Mouse (Mus musculus): ENCODE measurements around the gene Col8a1. TPM values are rescaled to one million over a fixed set of nuclear protein-coding genes. Genes with fewer than 3 reads are reported as not detected.

Col8a1 gene
- polyA plus RNA-seq, 1 experiment from 2014 or later: 1.3 TPM

GRCm38 (mm10) chr16:57734942-57735341, 19.6 kb downstream of the Col8a1 start:
- Histone ChIP-seq H3K27me3 (replicated peaks; ENCODE audit: insufficient read depth, low read length) (no peaks in the 10 kb centered on the region), H3K9ac (replicated peaks; ENCODE audit: low read depth) (no peak overlapping the region), H3K27ac (ENCODE audit: low read length) (no peak overlapping the region), H3K4me3 (ENCODE audit: low read depth, low read length) (no peak overlapping the region), H3K36me3 (ENCODE audit: insufficient read depth, low read length) (no peaks in the 10 kb centered on the region), H3K4me2 (replicated peaks; ENCODE audit: low read depth, low read length) (no peak overlapping the region), H3K9me3 (ENCODE audit: low read length) (no peaks in the 10 kb centered on the region), H3K4me1 (ENCODE audit: insufficient read depth, low read depth, low read length) (no peaks in the 10 kb centered on the region)
- TF ChIP-seq EP300 (IDR thresholded peaks at IDR 0.05) (no peak), CTCF (IDR thresholded peaks at IDR 0.05) (no peak)
- DNase-seq (ENCODE audit: low spot score) (no peak), ATAC-seq (no peak)
- 78% methylated on average over 2 of the region's 2 CpGs for WGBS

- ATAC-seq (no peak), DNase-seq (ENCODE audit: low spot score) (no peak)
- no peak overlapping the region for H3K4me2 ChIP-seq (replicated peaks; ENCODE audit: low read depth, low read length)
- no peak overlapping the region for H3K27ac ChIP-seq (ENCODE audit: low read length)
- no peaks in the 10 kb centered on the region for H3K27me3 ChIP-seq (replicated peaks; ENCODE audit: insufficient read depth, low read length)
- TF ChIP-seq CTCF (IDR thresholded peaks at IDR 0.05) (no peak), EP300 (IDR thresholded peaks at IDR 0.05) (no peak)
- no peaks in the 10 kb centered on the region for H3K9me3 ChIP-seq (ENCODE audit: low read length)
- no peak overlapping the region for H3K9ac ChIP-seq (replicated peaks; ENCODE audit: low read depth)
- no peaks in the 10 kb centered on the region for H3K36me3 ChIP-seq (ENCODE audit: insufficient read depth, low read length)
- no peak overlapping the region for H3K4me3 ChIP-seq (ENCODE audit: low read depth, low read length)
- H3K4me1 ChIP-seq (ENCODE audit: insufficient read depth, low read depth, low read length): no peaks in the 10 kb centered on the region
- 67% methylated on average over 1 of the region's 1 CpGs for WGBS
Measured at GRCm38 (mm10) chr16:57733545-57733944, 21.0 kb downstream of the Col8a1 start.

- Histone ChIP-seq H3K4me1 (ENCODE audit: insufficient read depth, low read depth, low read length) (no peaks in the 10 kb centered on the region), H3K4me3 (ENCODE audit: low read depth, low read length) (no peak overlapping the region), H3K4me2 (replicated peaks; ENCODE audit: low read depth, low read length) (no peak overlapping the region), H3K9me3 (ENCODE audit: low read length) (no peaks in the 10 kb centered on the region), H3K36me3 (ENCODE audit: insufficient read depth, low read length) (no peaks in the 10 kb centered on the region), H3K9ac (replicated peaks; ENCODE audit: low read depth) (no peak overlapping the region), H3K27me3 (replicated peaks; ENCODE audit: insufficient read depth, low read length) (no peaks in the 10 kb centered on the region), H3K27ac (ENCODE audit: low read length) (no peak overlapping the region)
- 80% methylated on average over 3 of the region's 3 CpGs for WGBS
- TF ChIP-seq CTCF (IDR thresholded peaks at IDR 0.05) (no peak), EP300 (IDR thresholded peaks at IDR 0.05) (no peak)
- DNase-seq (ENCODE audit: low spot score) (no peak), ATAC-seq (no peak)
Measured at GRCm38 (mm10) chr16:57733139-57733538, 21.4 kb downstream of the Col8a1 start.

DNA sequence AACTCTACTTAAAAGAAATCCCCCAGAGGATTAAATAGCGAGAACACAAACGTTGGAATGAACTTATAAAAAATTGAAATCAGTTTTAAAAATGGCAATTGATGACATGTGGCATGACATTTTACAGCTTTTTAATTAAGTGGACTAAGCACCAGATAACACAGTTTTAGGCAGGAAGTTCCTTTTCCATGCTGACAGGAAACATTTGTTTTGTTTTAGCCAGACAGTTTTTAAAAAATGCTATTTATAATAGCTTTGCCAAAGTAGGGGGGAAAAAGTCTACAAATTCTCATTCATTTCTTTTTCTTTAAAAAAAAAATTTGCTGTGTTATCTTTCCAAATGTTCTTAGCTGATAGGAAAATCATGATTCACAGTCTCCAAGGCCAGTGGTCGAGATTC, 29.6 kb downstream of the Col8a1 start:
- Histone ChIP-seq H3K4me2 (replicated peaks; ENCODE audit: low read depth, low read length) (no peak overlapping the region), H3K4me1 (ENCODE audit: insufficient read depth, low read depth, low read length) (no peaks in the 10 kb centered on the region), H3K4me3 (ENCODE audit: low read depth, low read length) (no peak overlapping the region), H3K9me3 (ENCODE audit: low read length) (no peaks in the 10 kb centered on the region; the same call in 1 of the 2 replicates), H3K27ac (ENCODE audit: low read length) (no peak overlapping the region), H3K36me3 (ENCODE audit: insufficient read depth, low read length) (no peaks in the 10 kb centered on the region), H3K27me3 (replicated peaks; ENCODE audit: insufficient read depth, low read length) (no peaks in the 10 kb centered on the region), H3K9ac (replicated peaks; ENCODE audit: low read depth) (no peak overlapping the region)
- 37% methylated on average over 3 of the region's 3 CpGs for WGBS
- TF ChIP-seq EP300 (IDR thresholded peaks at IDR 0.05) (no peak), CTCF (IDR thresholded peaks at IDR 0.05) (no peak)
- peak; percentile 6 for DNase-seq (ENCODE audit: low spot score)
- ATAC-seq: no peak

GRCm38 (mm10) chr16:57718982-57719381, 35.6 kb downstream of the Col8a1 start:
- TF ChIP-seq CTCF (IDR thresholded peaks at IDR 0.05) (no peak), EP300 (IDR thresholded peaks at IDR 0.05) (no peak)
- H3K4me1 ChIP-seq (ENCODE audit: insufficient read depth, low read depth, low read length): no peaks in the 10 kb centered on the region
- H3K27me3 ChIP-seq (replicated peaks; ENCODE audit: insufficient read depth, low read length): no peaks in the 10 kb centered on the region
- H3K4me3 ChIP-seq (ENCODE audit: low read depth, low read length): no peak overlapping the region
- ATAC-seq (no peak), DNase-seq (ENCODE audit: low spot score) (no peak)
- H3K36me3 ChIP-seq (ENCODE audit: insufficient read depth, low read length): no peaks in the 10 kb centered on the region
- H3K9me3 ChIP-seq (ENCODE audit: low read length): no peaks in the 10 kb centered on the region
- H3K27ac ChIP-seq (ENCODE audit: low read length): no peak overlapping the region
- 68% methylated on average over 2 of the region's 2 CpGs for WGBS
- H3K9ac ChIP-seq (replicated peaks; ENCODE audit: low read depth): no peak overlapping the region
- H3K4me2 ChIP-seq (replicated peaks; ENCODE audit: low read depth, low read length): no peak overlapping the region

DNA sequence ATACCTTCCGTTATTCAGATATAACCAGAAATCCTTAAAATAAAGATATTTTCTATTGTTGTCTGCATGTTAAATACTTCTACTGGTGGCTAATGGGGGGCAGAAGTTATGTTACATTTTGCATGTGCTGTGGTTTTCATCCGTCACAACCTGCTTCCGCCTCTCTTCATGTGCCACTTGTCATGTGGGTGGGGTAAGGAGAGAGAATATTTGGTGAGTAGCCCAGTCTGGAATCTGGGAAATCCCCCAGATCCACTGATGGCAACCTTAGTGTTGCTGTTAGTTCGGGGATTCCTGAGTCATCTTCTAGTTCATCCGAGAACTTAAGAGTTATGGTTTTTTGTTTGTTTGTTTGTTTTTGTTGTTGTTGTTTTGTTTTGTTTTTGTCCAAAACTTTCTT, 55.8 kb downstream of the Col8a1 start:
- Histone ChIP-seq H3K4me2 (replicated peaks; ENCODE audit: low read depth, low read length) (no peak overlapping the region), H3K9me3 (ENCODE audit: low read length) (no peaks in the 10 kb centered on the region), H3K27ac (ENCODE audit: low read length) (no peak overlapping the region), H3K4me1 (ENCODE audit: insufficient read depth, low read depth, low read length) (no peaks in the 10 kb centered on the region), H3K4me3 (ENCODE audit: low read depth, low read length) (no peak overlapping the region), H3K36me3 (ENCODE audit: insufficient read depth, low read length) (no peaks in the 10 kb centered on the region), H3K27me3 (replicated peaks; ENCODE audit: insufficient read depth, low read length) (no peaks in the 10 kb centered on the region), H3K9ac (replicated peaks; ENCODE audit: low read depth) (no peak overlapping the region)
- DNase-seq (ENCODE audit: low spot score) (no peak), ATAC-seq (no peak)
- TF ChIP-seq CTCF (IDR thresholded peaks at IDR 0.05) (no peak), EP300 (IDR thresholded peaks at IDR 0.05) (no peak)
- 81% methylated on average over 5 of the region's 5 CpGs for WGBS

DNA sequence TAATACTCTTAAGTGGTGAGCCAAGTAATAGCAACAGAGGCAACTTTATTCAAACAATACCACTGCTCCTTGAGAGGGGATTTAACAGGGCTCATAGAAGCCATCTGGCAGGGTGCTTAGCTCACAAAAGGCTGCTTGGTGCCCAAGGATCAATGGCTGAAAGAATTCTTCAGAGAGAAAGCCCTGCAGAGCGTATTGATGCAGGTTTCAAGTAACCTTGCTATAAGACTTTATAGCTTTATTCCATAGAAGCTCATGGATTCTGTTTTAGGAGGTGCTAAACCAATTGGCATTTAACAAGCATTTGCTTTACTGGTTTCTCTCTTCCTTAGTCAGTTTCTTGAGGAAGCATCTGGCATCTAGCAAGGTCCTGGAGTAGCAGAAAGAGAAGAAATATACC, 59.8 kb downstream of the Col8a1 start:
- H3K9ac ChIP-seq (replicated peaks; ENCODE audit: low read depth): no peak overlapping the region
- TF ChIP-seq CTCF (IDR thresholded peaks at IDR 0.05) (no peak), EP300 (IDR thresholded peaks at IDR 0.05) (no peak)
- no peaks in the 10 kb centered on the region for H3K4me1 ChIP-seq (ENCODE audit: insufficient read depth, low read depth, low read length)
- ATAC-seq (no peak), DNase-seq (ENCODE audit: low spot score) (no peak)
- H3K4me3 ChIP-seq (ENCODE audit: low read depth, low read length): no peak overlapping the region
- WGBS: 64% methylated on average over 1 of the region's 1 CpGs
- H3K36me3 ChIP-seq (ENCODE audit: insufficient read depth, low read length): no peaks in the 10 kb centered on the region
- no peaks in the 10 kb centered on the region for H3K9me3 ChIP-seq (ENCODE audit: low read length)
- no peak overlapping the region for H3K27ac ChIP-seq (ENCODE audit: low read length)
- H3K27me3 ChIP-seq (replicated peaks; ENCODE audit: insufficient read depth, low read length): no peaks in the 10 kb centered on the region
- H3K4me2 ChIP-seq (replicated peaks; ENCODE audit: low read depth, low read length): no peak overlapping the region

Measured in lung, postnatal 0 days (tissue).